Mouse (Mus musculus): ENCODE results near the gene Sox6.

The Sox6 gene

GRCm38 (mm10) chr7:115550197-115550804 lies 488.3 kb downstream of the Sox6 start:
- Histone ChIP-seq H3K27me3 (ENCODE audit: control insufficient read depth, insufficient read depth, low read length, poor library complexity, severe bottlenecking) (no peaks in the 10 kb centered on the region), H3K36me3 (ENCODE audit: control insufficient read depth, insufficient read depth, low read length, poor library complexity, severe bottlenecking) (no peaks in the 10 kb centered on the region)
- DNase-seq (ENCODE audit: low read depth, low spot score) = no peak

GRCm38 (mm10) chr7:115549670-115550069 lies 488.9 kb downstream of the Sox6 start:
- Histone ChIP-seq H3K27me3 (ENCODE audit: control insufficient read depth, insufficient read depth, low read length, poor library complexity, severe bottlenecking) (no peaks in the 10 kb centered on the region), H3K36me3 (ENCODE audit: control insufficient read depth, insufficient read depth, low read length, poor library complexity, severe bottlenecking) (no peaks in the 10 kb centered on the region)
- no peak for DNase-seq (ENCODE audit: low read depth, low spot score)

- no peak for DNase-seq (ENCODE audit: low read depth, low spot score)
- H3K36me3 ChIP-seq (ENCODE audit: control insufficient read depth, insufficient read depth, low read length, poor library complexity, severe bottlenecking) = no peaks in the 10 kb centered on the region
- no peaks in the 10 kb centered on the region for H3K27me3 ChIP-seq (ENCODE audit: control insufficient read depth, insufficient read depth, low read length, poor library complexity, severe bottlenecking)
Measured at GRCm38 (mm10) chr7:115545585-115546374, 492.8 kb downstream of the Sox6 start.

DNA sequence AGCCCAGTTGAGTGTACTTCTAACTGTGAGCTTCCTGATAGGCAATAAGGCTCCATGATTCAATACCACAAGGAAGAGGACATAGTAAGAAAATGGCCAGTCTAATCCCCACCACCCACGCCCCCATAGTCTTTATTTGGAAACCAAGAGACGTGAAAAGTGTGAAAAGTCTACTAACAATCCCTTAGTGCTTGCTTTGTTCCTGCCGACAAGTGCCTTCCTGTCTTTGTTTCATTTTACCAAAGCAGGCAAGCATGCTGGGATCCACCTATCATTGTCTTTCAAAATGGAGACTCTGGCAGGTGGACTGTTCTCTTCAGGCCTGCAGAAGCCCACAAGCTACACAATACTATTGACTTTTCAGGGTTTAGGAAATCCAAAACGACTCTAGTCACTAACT lies 495.0 kb downstream of the Sox6 start:
- no peak for DNase-seq (ENCODE audit: low read depth, low spot score)
- Histone ChIP-seq H3K36me3 (ENCODE audit: control insufficient read depth, insufficient read depth, low read length, poor library complexity, severe bottlenecking) (no peaks in the 10 kb centered on the region), H3K27me3 (ENCODE audit: control insufficient read depth, insufficient read depth, low read length, poor library complexity, severe bottlenecking) (no peaks in the 10 kb centered on the region)

- DNase-seq (ENCODE audit: low read depth, low spot score) = no peak
- no peaks in the 10 kb centered on the region for H3K36me3 ChIP-seq (ENCODE audit: control insufficient read depth, insufficient read depth, low read length, poor library complexity, severe bottlenecking)
- H3K27me3 ChIP-seq (ENCODE audit: control insufficient read depth, insufficient read depth, low read length, poor library complexity, severe bottlenecking) = no peaks in the 10 kb centered on the region
Measured at GRCm38 (mm10) chr7:115540261-115540660, 498.3 kb downstream of the Sox6 start.

DNA sequence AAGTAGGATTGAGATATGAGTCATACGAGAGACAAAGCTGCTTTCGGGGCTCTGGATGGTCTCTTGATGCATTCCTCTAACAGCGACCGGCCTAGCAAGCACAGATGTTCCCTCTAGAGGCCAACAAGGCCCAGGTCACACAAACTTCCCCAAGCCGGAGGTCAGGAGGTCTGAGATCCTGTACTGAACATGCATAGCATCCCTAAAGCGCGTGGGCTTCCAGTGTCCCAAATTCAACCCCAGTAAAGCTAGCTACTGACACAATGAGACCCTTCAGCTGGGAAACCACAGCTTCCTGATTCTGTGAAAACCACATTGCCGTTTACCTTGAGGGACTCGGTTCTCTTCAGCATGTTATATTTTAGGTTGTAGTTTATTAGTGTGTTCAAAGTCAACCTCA lies 499.6 kb downstream of the Sox6 start:
- peak; percentile 1 for DNase-seq (ENCODE audit: low read depth, low spot score)
- H3K27me3 ChIP-seq (ENCODE audit: control insufficient read depth, insufficient read depth, low read length, poor library complexity, severe bottlenecking) = no peaks in the 10 kb centered on the region
- no peaks in the 10 kb centered on the region for H3K36me3 ChIP-seq (ENCODE audit: control insufficient read depth, insufficient read depth, low read length, poor library complexity, severe bottlenecking)

- Histone ChIP-seq H3K36me3 (ENCODE audit: control insufficient read depth, insufficient read depth, low read length, poor library complexity, severe bottlenecking) (no peaks in the 10 kb centered on the region), H3K27me3 (ENCODE audit: control insufficient read depth, insufficient read depth, low read length, poor library complexity, severe bottlenecking) (no peaks in the 10 kb centered on the region)
- no peak for DNase-seq (ENCODE audit: low read depth, low spot score)
Measured at GRCm38 (mm10) chr7:115537636-115538035, 501.0 kb downstream of the Sox6 start.

DNA sequence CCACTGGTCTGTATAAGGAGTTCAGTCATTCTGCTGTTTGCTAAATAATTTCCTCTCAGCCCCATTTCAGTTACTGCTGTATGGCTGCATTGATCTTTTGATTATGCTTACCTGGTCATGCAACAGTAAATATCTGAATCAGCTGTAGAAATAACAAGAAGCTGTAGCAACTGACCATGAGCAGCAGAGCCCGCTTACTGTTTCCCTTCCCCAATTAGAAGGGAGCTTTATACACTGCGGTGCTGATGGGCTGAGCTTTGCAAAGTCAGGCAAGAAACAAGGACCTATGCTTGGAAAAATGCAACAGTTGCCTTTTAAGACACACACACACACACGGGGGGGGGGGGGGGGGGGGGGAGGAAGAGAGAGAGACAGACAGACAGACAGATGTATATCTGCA lies 502.1 kb downstream of the Sox6 start:
- no peaks in the 10 kb centered on the region for H3K36me3 ChIP-seq (ENCODE audit: control insufficient read depth, insufficient read depth, low read length, poor library complexity, severe bottlenecking)

GRCm38 (mm10) chr7:115531875-115532274 lies 506.7 kb downstream of the Sox6 start:
- no peak for DNase-seq (ENCODE audit: low read depth, low spot score)

More for the DNA sequence above, 502.1 kb downstream of the Sox6 start:
- no peak for DNase-seq (ENCODE audit: low read depth, low spot score)
- no peaks in the 10 kb centered on the region for H3K27me3 ChIP-seq (ENCODE audit: control insufficient read depth, insufficient read depth, low read length, poor library complexity, severe bottlenecking)

GRCm38 (mm10) chr7:115531217-115531616 lies 507.4 kb downstream of the Sox6 start:
- DNase-seq (ENCODE audit: low read depth, low spot score) = no peak
- Histone ChIP-seq H3K36me3 (ENCODE audit: control insufficient read depth, insufficient read depth, low read length, poor library complexity, severe bottlenecking) (no peaks in the 10 kb centered on the region), H3K27me3 (ENCODE audit: control insufficient read depth, insufficient read depth, low read length, poor library complexity, severe bottlenecking) (no peaks in the 10 kb centered on the region)

More at GRCm38 (mm10) chr7:115531875-115532274, 506.7 kb downstream of the Sox6 start:
- H3K27me3 ChIP-seq (ENCODE audit: control insufficient read depth, insufficient read depth, low read length, poor library complexity, severe bottlenecking) = no peaks in the 10 kb centered on the region
- H3K36me3 ChIP-seq (ENCODE audit: control insufficient read depth, insufficient read depth, low read length, poor library complexity, severe bottlenecking) = no peaks in the 10 kb centered on the region

DNA sequence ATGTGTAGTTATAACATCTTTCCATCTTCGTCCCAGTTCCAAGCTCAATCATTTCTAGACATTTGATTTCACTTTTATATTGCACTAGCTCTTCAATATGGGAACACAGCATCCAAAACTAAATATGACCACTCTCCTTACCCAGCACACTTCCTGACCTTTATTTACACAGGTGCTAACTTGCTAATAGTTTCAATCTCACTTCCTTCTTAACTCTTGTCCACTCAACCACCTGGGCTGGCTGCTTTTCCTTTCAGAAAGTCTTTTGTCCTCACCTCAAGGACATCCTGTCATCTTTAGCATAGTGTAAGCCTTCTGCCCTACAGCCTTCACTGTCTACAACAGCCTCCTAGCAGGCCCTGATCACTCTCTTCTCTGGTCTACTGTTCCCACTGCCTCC lies 520.9 kb downstream of the Sox6 start:
- DNase-seq (ENCODE audit: low read depth, low spot score) = no peak
- no peaks in the 10 kb centered on the region for H3K36me3 ChIP-seq (ENCODE audit: control insufficient read depth, insufficient read depth, low read length, poor library complexity, severe bottlenecking)
- H3K27me3 ChIP-seq (ENCODE audit: control insufficient read depth, insufficient read depth, low read length, poor library complexity, severe bottlenecking) = no peaks in the 10 kb centered on the region

DNA sequence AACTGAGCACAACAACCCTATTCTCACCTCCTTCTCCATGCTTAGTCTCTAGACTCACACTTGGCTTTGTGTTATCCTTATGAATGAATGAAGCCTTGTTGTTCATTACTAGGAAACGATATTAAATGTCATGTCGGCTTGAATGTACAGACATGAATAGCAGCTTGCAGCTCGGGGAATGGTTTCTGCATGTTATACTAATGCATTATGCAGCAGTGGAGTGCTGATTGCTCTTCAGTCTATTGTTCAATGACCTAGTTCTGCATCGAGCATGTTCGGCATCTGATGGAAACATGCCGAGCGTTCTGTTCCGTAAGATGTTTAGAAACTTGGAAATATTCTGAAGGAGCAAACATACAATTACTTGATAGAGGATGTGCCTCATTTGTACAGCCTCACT lies 524.9 kb downstream of the Sox6 start:
- Histone ChIP-seq H3K36me3 (ENCODE audit: control insufficient read depth, insufficient read depth, low read length, poor library complexity, severe bottlenecking) (no peaks in the 10 kb centered on the region), H3K27me3 (ENCODE audit: control insufficient read depth, insufficient read depth, low read length, poor library complexity, severe bottlenecking) (no peaks in the 10 kb centered on the region)
- no peak for DNase-seq (ENCODE audit: low read depth, low spot score)

DNA sequence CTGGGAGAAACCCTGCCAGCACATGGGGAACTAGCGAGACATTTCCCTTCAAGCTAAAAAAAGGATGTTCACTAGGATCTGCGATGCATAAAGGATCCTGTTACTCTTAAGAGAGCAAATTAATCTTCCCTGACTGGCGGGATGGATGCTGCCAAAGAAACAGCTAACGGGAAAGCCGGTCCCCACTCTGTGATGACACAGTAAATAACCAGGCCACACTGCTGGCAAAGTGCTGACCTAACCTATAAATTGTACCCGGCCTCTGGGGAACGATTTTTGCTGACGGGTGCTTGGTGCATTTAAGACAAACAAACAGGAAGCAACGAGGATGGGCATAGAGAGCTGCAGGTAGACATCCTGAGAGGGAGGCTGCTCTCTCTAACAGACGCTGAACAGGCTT lies 526.8 kb downstream of the Sox6 start:
- Histone ChIP-seq H3K27me3 (ENCODE audit: control insufficient read depth, insufficient read depth, low read length, poor library complexity, severe bottlenecking) (no peaks in the 10 kb centered on the region), H3K36me3 (ENCODE audit: control insufficient read depth, insufficient read depth, low read length, poor library complexity, severe bottlenecking) (no peaks in the 10 kb centered on the region)
- DNase-seq (ENCODE audit: low read depth, low spot score) = no peak

DNA sequence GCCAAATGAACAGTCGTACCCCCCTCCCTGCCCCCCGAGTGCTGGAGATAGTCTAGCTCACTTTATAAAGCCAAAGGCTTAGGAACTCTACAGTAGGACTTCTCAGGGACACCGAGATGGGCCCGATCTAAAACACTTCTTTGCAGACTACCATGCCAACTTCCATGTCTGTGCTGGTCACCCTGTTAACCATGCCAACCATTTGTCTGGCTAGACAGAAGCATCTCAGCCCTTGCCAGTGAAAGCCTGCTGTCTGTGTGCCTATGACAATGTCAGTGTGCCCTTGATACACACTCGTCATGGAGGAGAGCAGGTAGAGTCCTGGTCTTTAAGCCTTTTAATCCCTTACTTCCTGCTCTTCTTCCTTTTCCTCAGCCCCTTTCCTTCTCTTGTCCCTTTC lies 527.5 kb downstream of the Sox6 start:
- no peaks in the 10 kb centered on the region for H3K27me3 ChIP-seq (ENCODE audit: control insufficient read depth, insufficient read depth, low read length, poor library complexity, severe bottlenecking)
- DNase-seq (ENCODE audit: low read depth, low spot score) = no peak

GRCm38 (mm10) chr7:115510045-115510444 lies 528.6 kb downstream of the Sox6 start:
- H3K27me3 ChIP-seq (ENCODE audit: control insufficient read depth, insufficient read depth, low read length, poor library complexity, severe bottlenecking) = no peaks in the 10 kb centered on the region
- DNase-seq (ENCODE audit: low read depth, low spot score) = no peak
- H3K36me3 ChIP-seq (ENCODE audit: control insufficient read depth, insufficient read depth, low read length, poor library complexity, severe bottlenecking) = no peaks in the 10 kb centered on the region

More for the DNA sequence above, 527.5 kb downstream of the Sox6 start:
- no peaks in the 10 kb centered on the region for H3K36me3 ChIP-seq (ENCODE audit: control insufficient read depth, insufficient read depth, low read length, poor library complexity, severe bottlenecking)
